Mouse (Mus musculus) stomach, embryonic 14.5 days (tissue): ENCODE measurements around the gene Cfdp1. TPM values are rescaled to one million over a fixed set of nuclear protein-coding genes. Genes with fewer than 3 reads are reported as not detected.

Experiments
- ATAC-seq: fragments of 200-750 bp; cut with Nextera tagmentation; 2 replicates; pipeline ENCODE4 v1.8.0; 2017; ENCODE audit warnings: low read depth, moderate TSS enrichment; ENCODE audit not compliant: insufficient number of reproducible peaks, insufficient read depth, low FRiP score
- H3K27ac ChIP-seq: fragments of 300-500 bp; sonication (generic); 2 replicates; pipeline ENCODE4 v1.5.1; 2014; ENCODE audit warnings: mild to moderate bottlenecking, low read length, moderate library complexity, mixed read lengths
- H3K27me3 ChIP-seq: fragments of 300-500 bp; sonication (generic); 2 replicates; pipeline ENCODE4 v1.6.1; 2014; ENCODE audit warnings: low read length, control low read depth, mixed read lengths; ENCODE audit not compliant: control insufficient read depth, insufficient read depth
- H3K36me3 ChIP-seq: fragments of 300-500 bp; sonication (generic); 2 replicates; pipeline ENCODE4 v1.6.1; 2014; ENCODE audit warnings: mild to moderate bottlenecking, control low read depth, low read length, moderate library complexity, mixed read lengths; ENCODE audit not compliant: control insufficient read depth, insufficient read depth
- H3K4me1 ChIP-seq: fragments of 300-500 bp; sonication (generic); 2 replicates; pipeline ENCODE4 v1.6.1; 2014; ENCODE audit warnings: low read length, control low read depth, mixed read lengths; ENCODE audit not compliant: control insufficient read depth, insufficient read depth
- H3K4me2 ChIP-seq: fragments of 300-500 bp; sonication (generic); replicated peaks from 2 replicates; pipeline ENCODE4 v1.6.1; 2014; ENCODE audit warnings: low read depth, low read length, control low read depth
- H3K4me3 ChIP-seq: fragments of 300-500 bp; sonication (generic); 2 replicates; pipeline ENCODE4 v1.5.1; 2014; ENCODE audit warnings: low read depth, low read length, control low read depth
- H3K9ac ChIP-seq: fragments of 300-500 bp; sonication (generic); replicated peaks from 2 replicates; pipeline ENCODE4 v1.6.1; 2014; ENCODE audit warnings: low read depth, mild to moderate bottlenecking, control low read depth, low read length, moderate library complexity, mixed read lengths
- H3K9me3 ChIP-seq: fragments of 300-500 bp; sonication (generic); 2 replicates; pipeline ENCODE4 v1.6.1; 2016; ENCODE audit warnings: low read depth, low read length, control low read depth; ENCODE audit not compliant: control insufficient read depth
- WGBS: fragments of 180-500 bp; shearing (Covaris S2); extraction: QIAGEN DNeasy Blood & Tissue Kit; methylation state at CpG from one replicate; pipeline ENCODE4 v1.1.7; 2014; 5-methylcytosine and 5-hydroxymethylcytosine counted together
- polyA plus RNA-seq: library from polyadenylated mRNA; unstranded; fragments of >200 nt; fragmentation: Nextera tagmentation; extraction: Ambion mirVana; gene quantifications from 2 replicates; pipeline ENCODE4 v1.2.1, GENCODE M21; 2014

Cfdp1 gene
- polyA plus RNA-seq, 1 experiment from 2014 or later: 215 TPM

- Histone ChIP-seq H3K4me1 (peaks cover 58% of the 10 kb centered on the region), H3K9ac (peak overlapping the region; percentile 86; the same call in 1 of the 2 replicates), H3K9me3 (no peaks in the 10 kb centered on the region), H3K4me2 (peak overlapping the region; percentile 87), H3K36me3 (no peaks in the 10 kb centered on the region), H3K4me3 (peak overlapping the region; percentile 95), H3K27ac (peak overlapping the region; percentile 72; the same call in 1 of the 2 replicates), H3K27me3 (no peaks in the 10 kb centered on the region)
- 22% methylated on average over 11 of the region's 11 CpGs for WGBS
- ATAC-seq: no peak
Observed at GRCm38 (mm10) chr8:111742261-111743037, 111.6 kb downstream of the Cfdp1 start.

- Histone ChIP-seq H3K36me3 (no peaks in the 10 kb centered on the region), H3K27me3 (no peaks in the 10 kb centered on the region), H3K9me3 (no peaks in the 10 kb centered on the region), H3K9ac (no peak overlapping the region; the same call in 1 of the 2 replicates), H3K4me3 (0 out of 2 replicates have a peak overlapping the region, but pooled peaks have one; percentile 95), H3K27ac (peak overlapping the region; percentile 72; the same call in 1 of the 2 replicates), H3K4me1 (peaks cover 67% of the 10 kb centered on the region), H3K4me2 (peak overlapping the region; percentile 87)
- ATAC-seq: no peak
- WGBS: 65% methylated on average over 6 of the region's 6 CpGs
Observed at GRCm38 (mm10) chr8:111741556-111741955, 112.5 kb downstream of the Cfdp1 start.

- no peaks in the 10 kb centered on the region for H3K9me3 ChIP-seq
- no peak overlapping the region for H3K27ac ChIP-seq
- peaks cover 68% of the 10 kb centered on the region for H3K4me1 ChIP-seq
- H3K4me3 ChIP-seq: no peak overlapping the region
- H3K4me2 ChIP-seq: peak overlapping the region; percentile 14; the same call in 1 of the 2 replicates
- 73% methylated on average over 8 of the region's 8 CpGs for WGBS
- no peak for ATAC-seq
- H3K27me3 ChIP-seq: no peaks in the 10 kb centered on the region
- no peaks in the 10 kb centered on the region for H3K36me3 ChIP-seq
- H3K9ac ChIP-seq: no peak overlapping the region; the same call in 1 of the 2 replicates
Observed at GRCm38 (mm10) chr8:111740994-111741393, 113.1 kb downstream of the Cfdp1 start.

- ATAC-seq: no peak
- 66% methylated on average over 7 of the region's 7 CpGs for WGBS
- Histone ChIP-seq H3K36me3 (no peaks in the 10 kb centered on the region), H3K9me3 (no peaks in the 10 kb centered on the region), H3K4me1 (peaks cover 69% of the 10 kb centered on the region), H3K9ac (no peak overlapping the region), H3K4me3 (no peak overlapping the region), H3K27ac (no peak overlapping the region), H3K4me2 (no peak overlapping the region), H3K27me3 (no peaks in the 10 kb centered on the region)
Observed at GRCm38 (mm10) chr8:111740301-111740711, 113.8 kb downstream of the Cfdp1 start.

- Histone ChIP-seq H3K4me2 (no peak overlapping the region), H3K27me3 (no peaks in the 10 kb centered on the region), H3K4me1 (peaks cover 71% of the 10 kb centered on the region), H3K9me3 (no peaks in the 10 kb centered on the region), H3K9ac (no peak overlapping the region), H3K4me3 (no peak overlapping the region), H3K27ac (no peak overlapping the region), H3K36me3 (no peaks in the 10 kb centered on the region)
- no peak for ATAC-seq
- 44% methylated on average over 7 of the region's 7 CpGs for WGBS
Observed at GRCm38 (mm10) chr8:111739604-111740003, 114.5 kb downstream of the Cfdp1 start.

- WGBS: 66% methylated on average over 6 of the region's 6 CpGs
- peaks cover 71% of the 10 kb centered on the region for H3K4me1 ChIP-seq
- no peak overlapping the region for H3K4me3 ChIP-seq
- H3K4me2 ChIP-seq: no peak overlapping the region
- H3K9me3 ChIP-seq: no peaks in the 10 kb centered on the region
- no peak for ATAC-seq
- no peak overlapping the region for H3K27ac ChIP-seq
- H3K9ac ChIP-seq: no peak overlapping the region
- H3K36me3 ChIP-seq: no peaks in the 10 kb centered on the region
- no peaks in the 10 kb centered on the region for H3K27me3 ChIP-seq
Observed at GRCm38 (mm10) chr8:111738867-111739266, 115.2 kb downstream of the Cfdp1 start.

GRCm38 (mm10) chr8:111736321-111736720, 117.8 kb downstream of the Cfdp1 start:
- Histone ChIP-seq H3K27me3 (no peaks in the 10 kb centered on the region), H3K9me3 (no peaks in the 10 kb centered on the region), H3K4me2 (no peak overlapping the region), H3K36me3 (no peaks in the 10 kb centered on the region), H3K4me3 (no peak overlapping the region), H3K4me1 (peaks cover 73% of the 10 kb centered on the region), H3K27ac (peak overlapping the region; percentile 27; the same call in 1 of the 2 replicates), H3K9ac (no peak overlapping the region)
- ATAC-seq: no peak
- 43% methylated on average over 7 of the region's 7 CpGs for WGBS

- Histone ChIP-seq H3K9me3 (no peaks in the 10 kb centered on the region), H3K4me3 (no peak overlapping the region), H3K27me3 (no peaks in the 10 kb centered on the region), H3K27ac (peak overlapping the region; percentile 27; the same call in 1 of the 2 replicates), H3K9ac (no peak overlapping the region), H3K36me3 (no peaks in the 10 kb centered on the region), H3K4me1 (peaks cover 73% of the 10 kb centered on the region), H3K4me2 (no peak overlapping the region)
- WGBS: 69% methylated on average over 4 of the region's 4 CpGs
- ATAC-seq: no peak
Observed at GRCm38 (mm10) chr8:111735791-111736190, 118.3 kb downstream of the Cfdp1 start.
